11 mouse cellular contexts compared by ENCODE assay signal in genomic region chr4:72384259-72384900, GRCm38 (mm10).
DNase-seq lines count a peak whose midpoint lies in the region; ATAC-seq and TF ChIP-seq lines count a peak whose summit lies in the region.
"Had no signal": no experiment of that assay in that cellular context is flagged by ENCODE, and none has a peak within 500 bp of the region (broad histone marks: within the 10 kb centered on the region; RNA-seq: fewer than 3 reads in every experiment).

No protein-coding gene starts in this region.

- no peak for TF ChIP-seq POLR2A in heart, adult 2 months (IDR thresholded peaks at IDR 0.05; ENCODE audit: insufficient read depth, low read depth, low read length)

- no peak overlapping the region for H3K27ac ChIP-seq in embryonic facial prominence, embryonic 13.5 days
- peak overlapping the region; percentile 42 for H3K27ac ChIP-seq in forebrain, postnatal 0 days (ENCODE audit: low read depth, low read length)
- H3K27ac ChIP-seq in midbrain, embryonic 12.5 days (replicated peaks): peak overlapping the region; percentile 64
- no peak overlapping the region for H3K27ac ChIP-seq in intestine, postnatal 0 days (ENCODE audit: low read depth, low read length)
- H3K27ac ChIP-seq in heart, adult 2 months: no peak overlapping the region
- H3K27ac ChIP-seq: kidney, embryonic 15.5 days; liver, embryonic 15.5 days had no signal

- H3K4me2 ChIP-seq in embryonic facial prominence, embryonic 13.5 days: peak overlapping the region; percentile 28
- H3K4me2 ChIP-seq in forebrain, postnatal 0 days (ENCODE audit: low read depth): 0 out of 2 replicates have a peak overlapping the region, but pooled peaks have one; percentile 17
- peak overlapping the region; percentile 35 for H3K4me2 ChIP-seq in midbrain, embryonic 12.5 days (replicated peaks)
- H3K4me2 ChIP-seq in intestine, postnatal 0 days (replicated peaks; ENCODE audit: low read depth): no peak overlapping the region
- H3K4me2 ChIP-seq: kidney, embryonic 15.5 days; liver, embryonic 15.5 days had no signal

- TF ChIP-seq EP300 in heart, adult 2 months (IDR thresholded peaks at IDR 0.05; ENCODE audit: insufficient read depth, low read depth, low read length): no peak

- no peak overlapping the region for H3K9ac ChIP-seq in embryonic facial prominence, embryonic 13.5 days
- H3K9ac ChIP-seq in forebrain, postnatal 0 days: no peak overlapping the region
- no peak overlapping the region for H3K9ac ChIP-seq in midbrain, embryonic 12.5 days (replicated peaks)
- H3K9ac ChIP-seq in intestine, postnatal 0 days (ENCODE audit: low read depth, low read length): no peak overlapping the region
- no peak overlapping the region for H3K9ac ChIP-seq in heart, adult 2 months (ENCODE audit: low read depth, low read length)
- H3K9ac ChIP-seq: kidney, embryonic 15.5 days; liver, embryonic 15.5 days had no signal

- DNase-seq in frontal cortex, postnatal 36 days (ENCODE audit: low spot score in 2 of 2): no peak
- DNase-seq in forebrain, postnatal 0 days: no peak
- DNase-seq in lung, postnatal 4 days: no peak
- no peak for DNase-seq in heart, adult 2 months
- DNase-seq: thymus, postnatal 4 days had no signal

- WGBS in embryonic facial prominence, embryonic 13.5 days: 84% methylated on average over 5 of the region's 5 CpGs
- WGBS in forebrain, postnatal 0 days: 17% methylated on average over 5 of the region's 5 CpGs
- WGBS in midbrain, embryonic 12.5 days: 24% methylated on average over 5 of the region's 5 CpGs
- 96% methylated on average over 5 of the region's 5 CpGs for WGBS in intestine, postnatal 0 days
- 97% methylated on average over 5 of the region's 5 CpGs for WGBS in heart, adult 2 months

- H3K27me3 ChIP-seq in embryonic facial prominence, embryonic 13.5 days: peaks cover 12% of the 10 kb centered on the region; the same call in 1 of the 2 replicates
- 0 out of 2 replicates have a peak, but pooled peaks cover 3% of the 10 kb centered on the region for H3K27me3 ChIP-seq in forebrain, postnatal 0 days (ENCODE audit: insufficient read depth, low read length)
- peaks cover 18% of the 10 kb centered on the region for H3K27me3 ChIP-seq in midbrain, embryonic 12.5 days
- H3K27me3 ChIP-seq in intestine, postnatal 0 days (replicated peaks; ENCODE audit: control insufficient read depth, insufficient read depth, low read length): no peaks in the 10 kb centered on the region
- no peaks in the 10 kb centered on the region for H3K27me3 ChIP-seq in heart, adult 2 months (ENCODE audit: control insufficient read depth, insufficient read depth, low read length)
- H3K27me3 ChIP-seq: kidney, embryonic 15.5 days; liver, embryonic 15.5 days had no signal

- H3K4me3 ChIP-seq in embryonic facial prominence, embryonic 13.5 days: no peak overlapping the region
- no peak overlapping the region for H3K4me3 ChIP-seq in forebrain, postnatal 0 days (ENCODE audit: low read depth, low read length)
- no peak overlapping the region for H3K4me3 ChIP-seq in midbrain, embryonic 12.5 days
- H3K4me3 ChIP-seq in intestine, postnatal 0 days (ENCODE audit: low read depth, low read length): no peak overlapping the region
- no peak overlapping the region for H3K4me3 ChIP-seq in heart, adult 2 months
- H3K4me3 ChIP-seq: kidney, embryonic 15.5 days; liver, embryonic 15.5 days had no signal

- ATAC-seq in frontal cortex, adult (ENCODE audit: low TSS enrichment): peak; percentile 68
- peak; percentile 49; the same call in 1 of the 2 replicates for ATAC-seq in embryonic facial prominence, embryonic 13.5 days (ENCODE audit: insufficient number of reproducible peaks, insufficient read depth, low FRiP score, low TSS enrichment, low read depth)
- no peak for ATAC-seq in forebrain, postnatal 0 days
- peak; percentile 68 for ATAC-seq in midbrain, embryonic 12.5 days (ENCODE audit: low FRiP score, low read depth)
- no peak for ATAC-seq in intestine, postnatal 0 days

- TF ChIP-seq CTCF in forebrain, postnatal 0 days (IDR thresholded peaks at IDR 0.05; ENCODE audit: low read depth): no peak
- no peak for TF ChIP-seq CTCF in intestine, postnatal 0 days (IDR thresholded peaks at IDR 0.05; ENCODE audit: low read depth)
- TF ChIP-seq CTCF in heart, adult 2 months (IDR thresholded peaks at IDR 0.05): no peak

- H3K4me1 ChIP-seq in embryonic facial prominence, embryonic 13.5 days: peaks cover 16% of the 10 kb centered on the region
- peaks cover 11% of the 10 kb centered on the region for H3K4me1 ChIP-seq in forebrain, postnatal 0 days (ENCODE audit: insufficient read depth)
- peaks cover 51% of the 10 kb centered on the region for H3K4me1 ChIP-seq in midbrain, embryonic 12.5 days
- H3K4me1 ChIP-seq in intestine, postnatal 0 days (replicated peaks; ENCODE audit: control insufficient read depth, insufficient read depth, low read length): 0 out of 2 replicates have a peak, but pooled peaks cover 3% of the 10 kb centered on the region
- H3K4me1 ChIP-seq in heart, adult 2 months (ENCODE audit: control insufficient read depth, insufficient read depth, low read length): no peaks in the 10 kb centered on the region; the same call in 1 of the 2 replicates
- H3K4me1 ChIP-seq: liver, embryonic 15.5 days had no signal

- H3K9me3 ChIP-seq in embryonic facial prominence, embryonic 13.5 days: no peaks in the 10 kb centered on the region
- no peaks in the 10 kb centered on the region for H3K9me3 ChIP-seq in forebrain, postnatal 0 days (ENCODE audit: low read length)
- no peaks in the 10 kb centered on the region for H3K9me3 ChIP-seq in midbrain, embryonic 12.5 days
- no peaks in the 10 kb centered on the region for H3K9me3 ChIP-seq in intestine, postnatal 0 days (ENCODE audit: control insufficient read depth)
- H3K9me3 ChIP-seq: kidney, embryonic 15.5 days; liver, embryonic 15.5 days had no signal

- H3K36me3 ChIP-seq in embryonic facial prominence, embryonic 13.5 days: no peaks in the 10 kb centered on the region
- H3K36me3 ChIP-seq in forebrain, postnatal 0 days (ENCODE audit: insufficient read depth): no peaks in the 10 kb centered on the region
- no peaks in the 10 kb centered on the region for H3K36me3 ChIP-seq in midbrain, embryonic 12.5 days
- H3K36me3 ChIP-seq in intestine, postnatal 0 days (ENCODE audit: control insufficient read depth, insufficient read depth): no peaks in the 10 kb centered on the region
- H3K36me3 ChIP-seq in heart, adult 2 months (ENCODE audit: control insufficient read depth, insufficient read depth, low read length): no peaks in the 10 kb centered on the region
- H3K36me3 ChIP-seq: kidney, embryonic 15.5 days; liver, embryonic 15.5 days had no signal

- H3K79me2 ChIP-seq in heart, adult 2 months (replicated peaks; ENCODE audit: control insufficient read depth, insufficient read depth, low read length): no peaks in the 10 kb centered on the region

- intact Hi-C loops in heart, adult 2 months (cut with DNase I): no loop called here

Comparison
In these comparisons a context has a peak if more than half of its experiments do, and no peak if none do; other contexts are left out.
1. ATAC-seq: peak in frontal cortex, adult (single experiment), embryonic facial prominence, embryonic 13.5 days (single experiment) and midbrain, embryonic 12.5 days (single experiment); none in forebrain, postnatal 0 days (single experiment) and intestine, postnatal 0 days (single experiment).
2. H3K27ac ChIP-seq: peak in forebrain, postnatal 0 days (single experiment) and midbrain, embryonic 12.5 days (single experiment); none in embryonic facial prominence, embryonic 13.5 days (single experiment), intestine, postnatal 0 days (single experiment) and heart, adult 2 months (single experiment).